Mouse (Mus musculus): ENCODE measurements at regions not wholly inside any gene's neighbourhood (a gene's known extent, or its start where the extent isn't known, plus 50 kb on each side); places are given as distances from the start of the nearest gene placed in this dataset.

DNA sequence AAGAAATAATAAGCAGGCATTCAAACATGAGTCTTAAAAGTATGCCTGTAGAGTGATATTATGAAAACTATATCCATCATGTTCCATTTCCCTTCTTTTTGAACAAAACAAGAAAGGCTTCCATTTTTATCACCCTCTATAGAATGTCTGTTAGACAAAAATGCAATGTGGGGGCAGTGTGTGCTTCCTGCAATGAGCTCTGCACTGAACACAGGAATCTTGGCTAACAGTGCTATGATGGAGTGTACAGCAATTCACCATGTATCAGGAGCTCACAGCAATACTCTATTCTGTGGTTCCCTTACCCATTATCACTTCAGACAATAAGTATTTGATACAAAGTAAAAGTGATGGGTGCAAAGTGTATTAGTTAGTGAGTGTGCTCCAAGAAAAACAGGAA, 653.3 kb upstream of the Agtr1b start:
- Histone ChIP-seq H3K4me2 (replicated peaks; ENCODE audit: low read depth, low read length) (no peak overlapping the region), H3K36me3 (ENCODE audit: insufficient read depth, low read length) (no peaks in the 10 kb centered on the region), H3K4me1 (ENCODE audit: insufficient read depth, low read depth, low read length) (no peaks in the 10 kb centered on the region), H3K27ac (ENCODE audit: low read length) (no peak overlapping the region), H3K9ac (replicated peaks; ENCODE audit: low read depth) (no peak overlapping the region), H3K9me3 (ENCODE audit: low read length) (no peaks in the 10 kb centered on the region), H3K27me3 (replicated peaks; ENCODE audit: insufficient read depth, low read length) (no peaks in the 10 kb centered on the region), H3K4me3 (ENCODE audit: low read depth, low read length) (no peak overlapping the region)
- ATAC-seq, result no peak
- no peak for DNase-seq (ENCODE audit: low spot score)
- no peak for TF ChIP-seq CTCF (IDR thresholded peaks at IDR 0.05)
- no peak for TF ChIP-seq EP300 (IDR thresholded peaks at IDR 0.05)

DNA sequence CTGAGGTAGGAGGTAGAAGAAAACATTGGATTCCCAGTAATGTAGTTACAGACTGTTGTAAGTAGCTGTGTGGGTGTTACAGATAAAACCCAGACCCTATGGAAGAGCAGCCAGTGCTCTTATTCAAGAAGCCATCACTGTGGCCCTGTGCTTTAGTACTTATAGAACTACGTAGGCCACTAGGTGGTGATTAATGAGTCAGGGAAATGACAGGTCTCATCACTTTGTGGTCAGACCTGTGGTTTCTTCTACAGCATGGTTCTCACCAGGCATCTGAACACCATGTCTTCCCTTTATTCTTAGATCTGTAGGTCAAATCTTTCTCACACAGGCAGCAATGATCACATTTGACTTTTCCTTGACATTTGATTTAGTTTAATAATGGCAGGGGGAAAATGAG, 642.7 kb upstream of the Agtr1b start:
- H3K27me3 ChIP-seq (replicated peaks; ENCODE audit: insufficient read depth, low read length), result no peaks in the 10 kb centered on the region
- no peak overlapping the region for H3K27ac ChIP-seq (ENCODE audit: low read length)
- no peak overlapping the region for H3K9ac ChIP-seq (replicated peaks; ENCODE audit: low read depth)
- no peak overlapping the region for H3K4me2 ChIP-seq (replicated peaks; ENCODE audit: low read depth, low read length)
- H3K36me3 ChIP-seq (ENCODE audit: insufficient read depth, low read length), result no peaks in the 10 kb centered on the region
- no peaks in the 10 kb centered on the region for H3K4me1 ChIP-seq (ENCODE audit: insufficient read depth, low read depth, low read length)
- no peaks in the 10 kb centered on the region for H3K9me3 ChIP-seq (ENCODE audit: low read length)
- TF ChIP-seq CTCF (IDR thresholded peaks at IDR 0.05), result no peak
- TF ChIP-seq EP300 (IDR thresholded peaks at IDR 0.05), result no peak
- no peak overlapping the region for H3K4me3 ChIP-seq (ENCODE audit: low read depth, low read length)
- ATAC-seq (no peak), DNase-seq (ENCODE audit: low spot score) (no peak)
- 76% methylated on average over 1 of the region's 1 CpGs for WGBS

GRCm38 (mm10) chr3:20998295-20998694, 631.3 kb upstream of the Agtr1b start:
- ATAC-seq (no peak), DNase-seq (ENCODE audit: low spot score) (no peak)
- no peak for TF ChIP-seq EP300 (IDR thresholded peaks at IDR 0.05)
- no peak for TF ChIP-seq CTCF (IDR thresholded peaks at IDR 0.05)
- no peak overlapping the region for H3K4me3 ChIP-seq (ENCODE audit: low read depth, low read length)
- H3K27me3 ChIP-seq (replicated peaks; ENCODE audit: insufficient read depth, low read length), result no peaks in the 10 kb centered on the region
- H3K27ac ChIP-seq (ENCODE audit: low read length), result no peak overlapping the region
- H3K9ac ChIP-seq (replicated peaks; ENCODE audit: low read depth), result no peak overlapping the region
- no peaks in the 10 kb centered on the region for H3K36me3 ChIP-seq (ENCODE audit: insufficient read depth, low read length)
- H3K9me3 ChIP-seq (ENCODE audit: low read length), result no peaks in the 10 kb centered on the region
- no peaks in the 10 kb centered on the region for H3K4me1 ChIP-seq (ENCODE audit: insufficient read depth, low read depth, low read length)
- no peak overlapping the region for H3K4me2 ChIP-seq (replicated peaks; ENCODE audit: low read depth, low read length)

- H3K4me2 ChIP-seq (replicated peaks; ENCODE audit: low read depth, low read length), result no peak overlapping the region
- WGBS, result 62% methylated on average over 2 of the region's 2 CpGs
- no peak overlapping the region for H3K9ac ChIP-seq (replicated peaks; ENCODE audit: low read depth)
- H3K36me3 ChIP-seq (ENCODE audit: insufficient read depth, low read length), result no peaks in the 10 kb centered on the region
- DNase-seq (ENCODE audit: low spot score) (no peak), ATAC-seq (no peak)
- no peaks in the 10 kb centered on the region for H3K9me3 ChIP-seq (ENCODE audit: low read length)
- no peak overlapping the region for H3K27ac ChIP-seq (ENCODE audit: low read length)
- H3K27me3 ChIP-seq (replicated peaks; ENCODE audit: insufficient read depth, low read length), result no peaks in the 10 kb centered on the region
- TF ChIP-seq EP300 (IDR thresholded peaks at IDR 0.05) (no peak), CTCF (IDR thresholded peaks at IDR 0.05) (no peak)
- peaks cover 8% of the 10 kb centered on the region; the same call in 1 of the 2 replicates for H3K4me1 ChIP-seq (ENCODE audit: insufficient read depth, low read depth, low read length)
- H3K4me3 ChIP-seq (ENCODE audit: low read depth, low read length), result no peak overlapping the region
Measured at GRCm38 (mm10) chr3:20989486-20989970, 622.6 kb upstream of the Agtr1b start.

DNA sequence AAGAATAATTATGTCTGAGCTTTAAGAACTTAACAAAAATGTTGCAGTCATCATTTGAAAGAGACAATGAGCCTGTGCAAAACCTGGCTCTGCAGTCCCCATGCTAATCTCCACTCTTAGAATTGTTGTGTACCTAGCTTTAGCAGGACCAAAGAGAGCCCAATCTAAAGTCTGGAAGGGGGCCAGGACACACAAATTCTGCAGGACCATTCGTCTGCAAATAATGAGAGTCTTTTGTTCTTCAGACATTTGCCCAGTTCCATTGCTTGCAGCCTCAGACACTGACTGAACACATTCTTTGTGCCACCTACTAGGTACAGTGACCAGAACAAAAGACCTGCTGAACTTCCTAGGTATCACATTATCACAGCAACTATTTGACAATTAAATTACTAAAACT, 620.0 kb upstream of the Agtr1b start:
- Histone ChIP-seq H3K9me3 (ENCODE audit: low read length) (no peaks in the 10 kb centered on the region), H3K4me2 (replicated peaks; ENCODE audit: low read depth, low read length) (no peak overlapping the region), H3K9ac (replicated peaks; ENCODE audit: low read depth) (no peak overlapping the region), H3K4me1 (ENCODE audit: insufficient read depth, low read depth, low read length) (peaks cover 8% of the 10 kb centered on the region; the same call in 1 of the 2 replicates), H3K4me3 (ENCODE audit: low read depth, low read length) (no peak overlapping the region), H3K36me3 (ENCODE audit: insufficient read depth, low read length) (no peaks in the 10 kb centered on the region), H3K27me3 (replicated peaks; ENCODE audit: insufficient read depth, low read length) (no peaks in the 10 kb centered on the region), H3K27ac (ENCODE audit: low read length) (no peak overlapping the region)
- 10% methylated on average over 1 of the region's 1 CpGs for WGBS
- no peak for TF ChIP-seq CTCF (IDR thresholded peaks at IDR 0.05)
- no peak for TF ChIP-seq EP300 (IDR thresholded peaks at IDR 0.05)
- DNase-seq (ENCODE audit: low spot score) (no peak), ATAC-seq (no peak)

DNA sequence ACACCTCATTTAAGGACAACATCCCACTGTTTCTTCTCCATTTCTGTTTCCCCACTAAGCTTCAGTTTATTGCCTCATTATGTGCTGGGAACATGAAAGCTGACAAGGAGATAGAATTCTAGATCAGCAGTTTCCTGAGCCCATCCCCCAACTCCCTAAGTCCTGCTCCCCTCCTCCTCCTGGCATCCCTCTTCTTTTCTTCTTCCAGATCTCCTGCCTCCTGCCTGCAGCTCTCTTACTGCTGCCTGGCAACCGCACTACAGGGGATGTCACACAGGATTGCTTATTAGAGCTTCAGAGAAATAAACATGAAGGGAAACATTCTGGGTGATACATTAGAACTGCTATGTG, 619.4 kb upstream of the Agtr1b start:
- Histone ChIP-seq H3K9me3 (ENCODE audit: low read length) (no peaks in the 10 kb centered on the region), H3K4me2 (replicated peaks; ENCODE audit: low read depth, low read length) (no peak overlapping the region), H3K4me3 (ENCODE audit: low read depth, low read length) (no peak overlapping the region), H3K27ac (ENCODE audit: low read length) (no peak overlapping the region), H3K36me3 (ENCODE audit: insufficient read depth, low read length) (no peaks in the 10 kb centered on the region), H3K4me1 (ENCODE audit: insufficient read depth, low read depth, low read length) (peaks cover 8% of the 10 kb centered on the region; the same call in 1 of the 2 replicates), H3K27me3 (replicated peaks; ENCODE audit: insufficient read depth, low read length) (no peaks in the 10 kb centered on the region), H3K9ac (replicated peaks; ENCODE audit: low read depth) (no peak overlapping the region)
- DNase-seq (ENCODE audit: low spot score) (peak; percentile 37), ATAC-seq (peak; percentile 11; the same call in 1 of the 2 replicates)
- TF ChIP-seq CTCF (IDR thresholded peaks at IDR 0.05) (no peak), EP300 (IDR thresholded peaks at IDR 0.05) (no peak)
- 19% methylated on average over 1 of the region's 1 CpGs for WGBS

Measured in lung, postnatal 0 days (tissue).